Mouse (Mus musculus): ENCODE data around the gene Dusp1.
A peak's percentile ranks its signal among the peaks of the same experiment; 100 is the strongest.

The Dusp1 gene

GRCm38 (mm10) chr17:26515675-26516074 lies 46.3 kb downstream of the Dusp1 start:
- peak in 1 of 2 experiments; percentile 52 for DNase-seq

GRCm38 (mm10) chr17:26514581-26515030 lies 47.3 kb downstream of the Dusp1 start:
- peak in 1 of 2 experiments; percentile 46 for DNase-seq

DNA sequence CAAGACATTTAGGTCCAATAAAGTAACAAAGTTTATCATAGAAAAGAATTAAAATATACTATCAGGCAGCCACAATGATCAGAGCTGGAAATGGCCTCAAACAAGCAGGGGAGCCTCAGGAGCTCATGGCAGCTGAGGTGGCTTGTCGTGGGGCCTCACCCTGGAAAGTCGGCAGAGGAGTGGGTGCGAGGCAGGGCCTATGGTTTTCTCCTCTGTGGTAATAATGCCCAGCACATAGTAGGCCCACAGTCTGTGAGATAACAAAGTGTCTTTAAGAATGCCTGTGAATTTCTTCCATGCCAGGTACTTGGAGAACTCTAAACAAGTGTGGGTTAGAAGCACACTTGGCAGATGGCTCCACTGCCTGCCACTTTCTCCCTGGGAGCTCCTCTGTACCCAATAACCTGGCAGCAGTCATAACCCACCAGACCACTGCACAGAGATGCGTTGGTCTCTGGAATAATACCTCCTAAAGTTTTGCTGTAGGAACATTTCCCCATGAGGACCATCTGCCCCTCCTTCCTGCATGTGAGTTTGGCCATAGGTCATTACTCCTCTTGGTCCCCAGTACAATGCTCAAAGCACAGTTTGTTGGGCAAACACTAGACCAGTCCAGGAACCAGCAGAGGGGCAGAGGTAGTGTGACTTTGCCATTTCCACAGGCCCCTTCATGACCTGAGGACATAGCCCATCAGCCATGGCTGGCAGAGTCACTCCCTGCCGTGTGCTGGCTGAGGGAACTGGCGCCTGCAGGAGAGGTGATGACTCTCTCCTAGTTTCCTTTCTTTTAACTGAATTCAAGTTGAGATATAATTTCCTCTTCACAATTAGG lies 48.3 kb downstream of the Dusp1 start:
- DNase-seq: no peak

GRCm38 (mm10) chr17:26512961-26513360 lies 49.0 kb downstream of the Dusp1 start:
- no peak for DNase-seq

- DNase-seq: peak; percentile 74 to 81
Observed at GRCm38 (mm10) chr17:26511816-26512774, 49.8 kb downstream of the Dusp1 start.

DNA sequence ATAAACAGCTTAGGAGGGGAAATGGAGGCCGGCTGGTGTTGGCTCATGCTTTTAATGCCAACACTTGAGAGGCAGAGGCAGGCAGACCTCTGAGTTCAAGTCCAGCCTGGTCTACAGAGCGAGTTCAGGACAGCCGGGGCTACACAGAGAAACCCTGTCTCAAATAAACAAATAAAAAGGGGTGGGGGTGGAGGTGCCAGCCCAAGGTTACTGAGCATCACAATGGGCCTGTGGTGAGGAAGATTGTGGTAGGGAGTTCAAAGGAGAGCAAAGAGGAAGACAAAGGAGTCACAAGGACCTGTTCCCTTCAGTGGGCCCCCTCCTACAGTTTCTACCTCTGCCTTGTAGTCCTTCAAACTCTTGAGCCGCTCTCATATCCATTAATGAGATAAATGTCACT lies 50.7 kb downstream of the Dusp1 start:
- no peak for DNase-seq

- DNase-seq: no peak
Observed at GRCm38 (mm10) chr17:26510146-26511045, 51.5 kb downstream of the Dusp1 start.

- peak; percentile 78 to 85 for DNase-seq
Observed at GRCm38 (mm10) chr17:26508961-26509771, 52.8 kb downstream of the Dusp1 start.

GRCm38 (mm10) chr17:26508345-26508960 lies 53.5 kb downstream of the Dusp1 start:
- DNase-seq: peak; percentile 98

DNA sequence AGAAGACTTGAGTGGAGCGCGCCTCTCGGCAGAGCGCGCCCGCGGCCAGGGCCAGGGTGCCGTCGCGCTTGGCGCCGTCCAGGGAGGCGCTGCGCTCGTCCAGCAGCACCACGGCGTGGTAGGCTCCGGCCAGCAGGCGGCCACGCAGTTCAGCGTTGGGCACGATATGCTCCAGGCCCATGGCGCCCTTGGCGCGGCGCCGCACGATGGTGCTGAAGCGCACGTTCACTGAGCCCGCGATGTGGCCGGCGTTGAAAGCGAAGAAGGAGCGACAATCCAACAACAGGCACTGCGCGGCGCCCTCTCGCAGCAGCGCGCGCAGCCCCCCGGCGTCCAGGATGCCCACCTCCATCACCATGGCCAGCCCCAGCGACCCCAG lies 54.0 kb downstream of the Dusp1 start:
- DNase-seq: no peak

GRCm38 (mm10) chr17:26506997-26507871 lies 54.7 kb downstream of the Dusp1 start:
- DNase-seq: peak; percentile 61 to 65

DNA sequence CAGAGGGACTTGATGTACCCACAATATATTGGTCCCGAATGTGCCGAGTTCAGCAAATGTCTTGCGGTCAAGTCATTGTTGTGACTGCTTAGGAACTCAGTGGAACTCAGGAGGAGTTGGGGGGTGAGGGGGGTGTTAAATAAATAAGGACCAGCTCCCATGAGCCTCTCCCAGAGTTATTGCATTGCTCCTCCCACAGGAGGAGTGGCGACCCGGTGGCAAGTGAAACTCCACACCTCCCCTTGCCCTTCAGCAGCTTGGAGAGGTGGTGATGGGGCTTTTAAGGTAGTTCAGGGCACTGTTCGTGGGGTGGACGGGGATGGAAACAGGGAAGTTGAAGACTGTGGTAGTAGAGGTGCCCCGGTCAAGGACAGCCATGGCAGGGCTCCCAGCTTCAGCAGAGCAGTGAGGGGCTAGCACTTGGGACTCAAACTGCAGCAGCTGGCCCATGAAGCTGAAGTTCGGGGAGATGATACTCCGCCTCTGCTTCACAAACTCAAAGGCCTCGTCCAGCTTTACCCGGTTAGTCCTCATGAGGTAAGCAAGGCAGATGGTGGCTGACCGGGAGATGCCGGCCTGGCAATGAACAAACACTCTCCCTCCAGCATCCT lies 55.8 kb downstream of the Dusp1 start:
- peak; percentile 75 to 86 for DNase-seq

- DNase-seq: peak; percentile 54 to 56
Observed at GRCm38 (mm10) chr17:26505181-26505581, 56.7 kb downstream of the Dusp1 start.

- DNase-seq: peak; percentile 94 to 97
Observed at GRCm38 (mm10) chr17:26503981-26504671, 57.8 kb downstream of the Dusp1 start.

- peak; percentile 90 to 95 for DNase-seq
Observed at GRCm38 (mm10) chr17:26502808-26503671, 58.9 kb downstream of the Dusp1 start.

GRCm38 (mm10) chr17:26501826-26502225 lies 60.1 kb downstream of the Dusp1 start:
- DNase-seq: peak in 1 of 2 experiments; percentile 38

GRCm38 (mm10) chr17:26498626-26499025 lies 63.3 kb downstream of the Dusp1 start:
- no peak for DNase-seq

All from lung, adult 18-20 months (tissue).